Mouse (Mus musculus): Measurements from ENCODE around the gene Ubl3. TPM values are rescaled to one million over a fixed set of nuclear protein-coding genes. Genes with fewer than 3 reads are reported as not detected.

The Ubl3 gene
- polyA plus RNA-seq, 1 experiment from 2014 or later: 76.6 TPM

DNA sequence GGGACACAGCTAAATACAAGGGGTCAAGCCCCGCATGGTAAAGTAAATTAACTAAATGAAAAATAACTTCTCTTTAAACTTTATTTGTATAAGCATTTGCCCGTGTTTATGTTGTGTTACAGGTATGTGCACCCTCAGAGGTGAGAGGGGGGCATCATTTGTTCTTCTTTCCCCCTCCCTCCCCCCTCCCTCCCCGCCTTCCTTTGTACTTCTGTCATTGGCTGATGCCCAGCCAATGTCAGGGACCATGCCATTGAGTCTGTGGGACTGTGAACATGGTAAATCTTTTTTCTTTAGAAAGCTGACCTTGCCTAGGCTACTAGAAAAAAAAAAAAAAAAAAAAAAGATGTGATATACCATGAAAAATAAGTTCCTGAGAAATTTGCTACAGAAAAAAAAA is 62.2 kb downstream of the Ubl3 start:
- 86% methylated on average over 3 of the region's 3 CpGs for WGBS
- Histone ChIP-seq H3K27me3 (ENCODE audit: control insufficient read depth, insufficient read depth, low read length) (no peaks in the 10 kb centered on the region), H3K27ac (ENCODE audit: low read depth, low read length) (no peak overlapping the region), H3K4me3 (ENCODE audit: low read depth, low read length) (no peak overlapping the region), H3K9ac (ENCODE audit: low read depth, low read length) (no peak overlapping the region), H3K9me3 (ENCODE audit: control insufficient read depth, low read length) (no peaks in the 10 kb centered on the region), H3K36me3 (ENCODE audit: control insufficient read depth, insufficient read depth, low read length) (no peaks in the 10 kb centered on the region), H3K4me2 (replicated peaks; ENCODE audit: low read depth, low read length) (no peak overlapping the region), H3K4me1 (replicated peaks; ENCODE audit: control insufficient read depth, insufficient read depth, low read length) (no peaks in the 10 kb centered on the region)
- ATAC-seq (ENCODE audit: low FRiP score): no peak
- no peak for DNase-seq (ENCODE audit: low spot score)

DNA sequence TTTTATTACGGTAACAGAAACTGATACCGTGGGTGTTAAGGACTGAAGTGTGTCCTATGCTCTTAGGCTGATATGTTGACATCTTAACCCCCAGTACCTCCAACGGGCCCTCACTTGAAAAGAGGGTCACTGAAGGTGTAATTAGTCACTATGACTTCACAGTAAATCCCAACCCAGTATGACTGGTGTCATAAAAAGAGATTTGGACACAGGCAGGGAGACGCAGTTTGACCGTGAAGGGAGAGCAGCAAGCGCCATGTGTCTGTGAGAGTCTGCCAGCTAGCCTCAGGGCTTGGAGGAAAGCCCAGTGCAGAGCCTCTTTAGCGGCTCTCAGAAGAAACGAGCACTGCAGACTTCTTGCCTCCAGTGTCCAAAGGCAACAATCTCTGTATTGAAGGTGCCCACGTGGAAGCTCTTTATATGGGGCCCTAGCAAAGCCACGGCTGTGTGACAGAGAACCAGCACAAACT is 62.8 kb downstream of the Ubl3 start:
- no peak for DNase-seq (ENCODE audit: low spot score)
- Histone ChIP-seq H3K9ac (ENCODE audit: low read depth, low read length) (no peak overlapping the region), H3K4me1 (replicated peaks; ENCODE audit: control insufficient read depth, insufficient read depth, low read length) (no peaks in the 10 kb centered on the region), H3K36me3 (ENCODE audit: control insufficient read depth, insufficient read depth, low read length) (no peaks in the 10 kb centered on the region), H3K27ac (ENCODE audit: low read depth, low read length) (no peak overlapping the region), H3K4me3 (ENCODE audit: low read depth, low read length) (no peak overlapping the region), H3K27me3 (ENCODE audit: control insufficient read depth, insufficient read depth, low read length) (no peaks in the 10 kb centered on the region), H3K9me3 (ENCODE audit: control insufficient read depth, low read length) (no peaks in the 10 kb centered on the region), H3K4me2 (replicated peaks; ENCODE audit: low read depth, low read length) (no peak overlapping the region)
- 74% methylated on average over 10 of the region's 10 CpGs for WGBS
- 0 out of 2 replicates have a peak, but pooled peaks have one; percentile 30 for ATAC-seq (ENCODE audit: low FRiP score)

DNA sequence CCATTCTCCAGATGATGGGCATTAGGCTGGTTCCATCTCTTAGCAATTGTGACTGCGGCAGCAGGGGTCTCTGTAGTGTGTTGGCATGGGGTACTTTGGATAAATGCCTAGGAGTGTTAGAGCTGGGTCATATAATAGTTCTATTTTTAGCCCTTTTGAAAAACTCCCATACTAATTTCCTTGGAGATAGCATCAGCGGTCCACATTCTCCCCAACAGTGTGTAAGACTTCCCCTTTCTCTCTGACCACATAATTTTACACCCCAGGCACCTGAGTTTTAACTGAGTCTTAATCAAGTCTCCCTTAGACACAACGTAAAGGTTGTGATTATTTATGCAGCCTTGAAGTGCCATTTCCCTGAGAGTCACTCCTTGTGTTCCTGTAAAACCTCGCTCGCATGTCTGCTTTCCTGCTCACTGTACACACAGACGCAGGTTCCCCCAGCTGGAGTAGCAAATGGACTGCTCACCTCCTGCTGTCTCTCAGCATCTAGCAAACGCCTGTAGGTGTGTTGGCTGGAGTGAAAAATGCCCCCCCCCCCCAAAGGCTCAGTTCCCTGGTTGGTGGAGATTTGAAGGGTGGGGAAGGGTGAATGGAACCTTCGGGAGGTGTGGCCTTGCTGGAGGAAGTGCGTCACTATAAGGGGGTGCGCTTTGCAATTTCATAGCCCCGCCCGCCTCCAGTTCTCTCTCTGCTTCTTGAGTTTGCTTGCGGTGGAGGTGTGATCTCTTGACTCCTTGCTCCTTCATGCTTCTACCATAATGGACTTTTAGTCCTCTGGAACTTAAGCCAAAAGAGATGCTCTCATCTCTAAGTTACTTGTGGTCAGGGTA is 63.5 kb downstream of the Ubl3 start:
- no peaks in the 10 kb centered on the region for H3K27me3 ChIP-seq (ENCODE audit: control insufficient read depth, insufficient read depth, low read length)
- no peaks in the 10 kb centered on the region for H3K4me1 ChIP-seq (replicated peaks; ENCODE audit: control insufficient read depth, insufficient read depth, low read length)
- ATAC-seq (ENCODE audit: low FRiP score): no peak
- WGBS: 83% methylated on average over 13 of the region's 13 CpGs
- no peaks in the 10 kb centered on the region for H3K9me3 ChIP-seq (ENCODE audit: control insufficient read depth, low read length)
- no peak for DNase-seq (ENCODE audit: low spot score)
- no peak overlapping the region for H3K4me2 ChIP-seq (replicated peaks; ENCODE audit: low read depth, low read length)
- H3K4me3 ChIP-seq (ENCODE audit: low read depth, low read length): no peak overlapping the region
- H3K9ac ChIP-seq (ENCODE audit: low read depth, low read length): no peak overlapping the region
- H3K27ac ChIP-seq (ENCODE audit: low read depth, low read length): no peak overlapping the region
- no peaks in the 10 kb centered on the region for H3K36me3 ChIP-seq (ENCODE audit: control insufficient read depth, insufficient read depth, low read length)

DNA sequence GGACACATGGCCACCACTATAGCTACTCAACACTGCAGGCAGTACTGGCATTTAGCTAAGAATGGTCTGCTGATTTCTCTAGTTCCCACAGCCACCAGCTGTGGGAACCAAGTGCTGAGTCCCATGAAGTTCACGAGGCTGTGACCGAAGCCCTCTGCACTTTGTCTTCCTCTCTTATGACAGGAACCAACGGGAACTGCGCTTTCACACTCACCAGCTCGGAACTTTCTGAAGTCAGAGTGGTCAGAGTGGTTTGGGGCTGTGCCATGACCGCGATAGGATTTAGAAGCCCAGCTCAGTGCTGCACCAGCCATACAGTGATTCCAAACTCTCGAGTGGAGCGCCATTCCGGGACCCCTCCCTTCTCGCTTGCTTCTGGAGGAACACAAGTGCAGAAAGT is 66.4 kb downstream of the Ubl3 start:
- DNase-seq (ENCODE audit: low spot score) (no peak), ATAC-seq (ENCODE audit: low FRiP score) (no peak)
- 89% methylated on average over 11 of the region's 11 CpGs for WGBS
- Histone ChIP-seq H3K4me1 (replicated peaks; ENCODE audit: control insufficient read depth, insufficient read depth, low read length) (no peaks in the 10 kb centered on the region), H3K4me3 (ENCODE audit: low read depth, low read length) (no peak overlapping the region), H3K36me3 (ENCODE audit: control insufficient read depth, insufficient read depth, low read length) (no peaks in the 10 kb centered on the region), H3K9me3 (ENCODE audit: control insufficient read depth, low read length) (no peaks in the 10 kb centered on the region), H3K9ac (ENCODE audit: low read depth, low read length) (no peak overlapping the region), H3K27me3 (ENCODE audit: control insufficient read depth, insufficient read depth, low read length) (no peaks in the 10 kb centered on the region), H3K27ac (ENCODE audit: low read depth, low read length) (no peak overlapping the region), H3K4me2 (replicated peaks; ENCODE audit: low read depth, low read length) (no peak overlapping the region)

DNA sequence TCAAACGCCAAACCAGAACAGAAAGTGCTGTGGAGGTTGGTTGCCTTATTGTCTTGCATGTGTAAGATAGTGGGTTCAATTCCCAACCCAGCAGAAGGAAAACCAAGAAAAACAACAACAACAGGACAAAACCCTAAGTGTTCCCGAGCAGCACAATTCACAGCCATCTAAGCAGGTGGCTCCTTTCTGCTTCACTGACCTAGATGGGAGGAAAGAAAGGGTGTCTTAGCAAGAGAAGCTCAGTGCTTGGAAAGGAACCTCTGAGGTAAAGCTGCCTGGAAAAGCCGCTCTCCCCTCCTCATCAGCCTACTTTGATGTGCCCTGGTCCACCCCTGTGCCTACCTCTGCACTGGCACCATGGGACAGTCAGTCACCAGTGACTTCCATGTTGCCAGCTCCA is 70.8 kb downstream of the Ubl3 start:
- no peaks in the 10 kb centered on the region for H3K4me1 ChIP-seq (replicated peaks; ENCODE audit: control insufficient read depth, insufficient read depth, low read length)
- ATAC-seq (ENCODE audit: low FRiP score) (no peak), DNase-seq (ENCODE audit: low spot score) (no peak)
- H3K9ac ChIP-seq (ENCODE audit: low read depth, low read length): no peak overlapping the region
- no peaks in the 10 kb centered on the region for H3K9me3 ChIP-seq (ENCODE audit: control insufficient read depth, low read length)
- H3K27me3 ChIP-seq (ENCODE audit: control insufficient read depth, insufficient read depth, low read length): no peaks in the 10 kb centered on the region
- H3K36me3 ChIP-seq (ENCODE audit: control insufficient read depth, insufficient read depth, low read length): no peaks in the 10 kb centered on the region
- no peak overlapping the region for H3K4me2 ChIP-seq (replicated peaks; ENCODE audit: low read depth, low read length)
- H3K27ac ChIP-seq (ENCODE audit: low read depth, low read length): no peak overlapping the region
- no peak overlapping the region for H3K4me3 ChIP-seq (ENCODE audit: low read depth, low read length)
- 85% methylated on average over 3 of the region's 3 CpGs for WGBS

DNA sequence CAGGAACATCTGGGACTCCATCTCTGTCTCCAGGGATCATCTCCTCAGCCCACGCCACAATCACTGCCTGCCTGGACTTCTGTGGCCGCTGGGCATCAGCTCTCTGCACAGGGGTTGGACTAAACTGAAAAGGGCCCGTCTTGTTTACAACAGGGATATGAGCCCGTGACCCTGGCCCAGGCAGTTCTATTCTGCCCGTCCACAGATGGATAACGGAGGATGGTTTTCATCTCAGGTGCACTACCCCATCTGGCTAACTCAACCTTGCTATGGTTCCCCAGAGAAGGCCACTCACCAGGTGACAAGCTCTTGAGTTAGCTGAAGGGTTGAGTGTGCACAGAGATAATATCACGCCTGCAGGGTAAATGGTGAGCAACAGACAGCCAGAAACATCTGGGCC is 78.2 kb downstream of the Ubl3 start:
- no peaks in the 10 kb centered on the region for H3K9me3 ChIP-seq (ENCODE audit: control insufficient read depth, low read length)
- no peak overlapping the region for H3K4me2 ChIP-seq (replicated peaks; ENCODE audit: low read depth, low read length)
- H3K36me3 ChIP-seq (ENCODE audit: control insufficient read depth, insufficient read depth, low read length): no peaks in the 10 kb centered on the region
- no peak overlapping the region for H3K9ac ChIP-seq (ENCODE audit: low read depth, low read length)
- no peaks in the 10 kb centered on the region for H3K27me3 ChIP-seq (ENCODE audit: control insufficient read depth, insufficient read depth, low read length)
- 86% methylated on average over 7 of the region's 7 CpGs for WGBS
- DNase-seq (ENCODE audit: low spot score) (no peak), ATAC-seq (ENCODE audit: low FRiP score) (no peak)
- H3K27ac ChIP-seq (ENCODE audit: low read depth, low read length): no peak overlapping the region
- H3K4me3 ChIP-seq (ENCODE audit: low read depth, low read length): no peak overlapping the region
- H3K4me1 ChIP-seq (replicated peaks; ENCODE audit: control insufficient read depth, insufficient read depth, low read length): no peaks in the 10 kb centered on the region

DNA sequence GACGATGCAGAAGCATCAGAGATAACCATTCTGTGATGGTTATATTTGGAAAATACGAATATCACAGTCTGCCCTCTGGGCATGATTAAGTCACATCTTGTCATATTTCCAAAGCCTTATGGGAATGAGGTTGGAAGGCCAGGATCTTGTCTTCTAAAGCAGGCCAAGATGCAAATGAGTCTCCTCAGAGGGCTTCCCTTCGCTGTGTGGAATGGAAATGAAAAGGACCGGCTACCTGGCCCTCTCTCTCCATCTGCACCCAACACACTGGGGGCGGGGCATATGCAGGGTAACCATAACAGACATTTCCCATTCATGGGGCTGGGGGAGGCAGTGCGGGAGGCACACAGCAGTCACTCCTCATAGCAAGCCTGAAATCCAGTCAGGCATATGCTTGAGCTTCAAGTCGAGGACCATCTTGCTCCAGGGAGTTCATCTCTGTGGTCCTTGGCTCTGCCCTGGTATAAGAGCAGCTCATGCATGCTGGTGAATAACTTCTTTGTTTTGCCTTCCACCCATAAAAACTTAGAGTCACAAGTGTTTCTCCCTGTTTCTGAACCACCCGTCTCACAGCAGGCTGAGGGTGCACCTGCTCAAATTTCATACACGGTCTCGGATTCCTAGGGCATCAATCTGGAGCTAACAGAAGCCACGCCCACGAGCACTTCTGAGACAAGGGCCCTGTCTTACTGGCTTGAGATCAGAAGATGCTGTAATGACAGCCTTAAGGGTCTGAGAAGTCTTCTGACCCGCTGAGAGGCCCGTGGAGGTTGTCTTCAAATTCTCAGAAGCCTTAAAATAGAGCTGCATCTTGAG is 83.8 kb downstream of the Ubl3 start:
- no peak for DNase-seq (ENCODE audit: low spot score)
- H3K27ac ChIP-seq (ENCODE audit: low read depth, low read length): no peak overlapping the region
- WGBS: 62% methylated on average over 14 of the region's 14 CpGs

DNA sequence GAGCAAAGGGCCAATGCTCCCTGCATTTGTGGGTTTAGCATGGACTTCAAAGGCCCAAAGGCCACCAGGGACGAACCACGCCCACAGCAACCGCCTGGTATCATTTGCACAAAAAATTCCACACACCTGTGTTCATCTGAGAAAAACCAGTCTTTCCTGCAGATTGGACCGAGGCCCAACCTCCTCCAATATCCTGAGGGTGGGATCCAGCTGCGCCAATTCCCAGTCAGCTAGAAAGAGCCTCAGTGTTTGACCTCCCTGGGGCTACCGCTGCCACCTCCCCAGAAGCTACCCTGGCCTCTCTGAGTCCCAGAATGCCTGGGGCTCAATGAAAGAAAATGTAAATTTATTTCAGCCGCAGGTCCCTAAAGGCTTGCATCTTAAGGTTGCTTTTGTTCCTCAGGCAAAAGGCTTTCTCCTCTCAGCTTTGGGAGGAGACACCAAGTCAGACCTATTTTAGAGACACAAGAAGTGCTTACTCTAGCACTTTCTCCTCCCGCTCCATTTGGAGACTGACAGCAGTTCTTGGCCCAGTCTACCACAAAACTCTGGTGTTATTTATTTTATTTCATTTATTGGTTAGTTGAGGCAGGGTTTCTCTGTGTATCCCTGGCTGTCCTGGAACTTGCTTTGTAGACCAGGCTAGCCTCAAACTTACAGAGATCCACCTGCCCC is 85.5 kb downstream of the Ubl3 start:
- no peaks in the 10 kb centered on the region for H3K36me3 ChIP-seq (ENCODE audit: control insufficient read depth, insufficient read depth, low read length)
- DNase-seq (ENCODE audit: low spot score): peak; percentile 22
- no peak overlapping the region for H3K4me2 ChIP-seq (replicated peaks; ENCODE audit: low read depth, low read length)
- H3K9ac ChIP-seq (ENCODE audit: low read depth, low read length): no peak overlapping the region
- H3K4me3 ChIP-seq (ENCODE audit: low read depth, low read length): no peak overlapping the region
- H3K27ac ChIP-seq (ENCODE audit: low read depth, low read length): no peak overlapping the region
- no peaks in the 10 kb centered on the region for H3K4me1 ChIP-seq (replicated peaks; ENCODE audit: control insufficient read depth, insufficient read depth, low read length)
- 22% methylated on average over 8 of the region's 8 CpGs for WGBS
- no peaks in the 10 kb centered on the region for H3K9me3 ChIP-seq (ENCODE audit: control insufficient read depth, low read length)
- no peak for ATAC-seq (ENCODE audit: low FRiP score)
- no peaks in the 10 kb centered on the region for H3K27me3 ChIP-seq (ENCODE audit: control insufficient read depth, insufficient read depth, low read length)

More for the DNA sequence above, 83.8 kb downstream of the Ubl3 start:
- Histone ChIP-seq H3K4me1 (replicated peaks; ENCODE audit: control insufficient read depth, insufficient read depth, low read length) (no peaks in the 10 kb centered on the region), H3K9ac (ENCODE audit: low read depth, low read length) (no peak overlapping the region), H3K27me3 (ENCODE audit: control insufficient read depth, insufficient read depth, low read length) (no peaks in the 10 kb centered on the region), H3K4me3 (ENCODE audit: low read depth, low read length) (no peak overlapping the region), H3K36me3 (ENCODE audit: control insufficient read depth, insufficient read depth, low read length) (no peaks in the 10 kb centered on the region), H3K4me2 (replicated peaks; ENCODE audit: low read depth, low read length) (no peak overlapping the region), H3K9me3 (ENCODE audit: control insufficient read depth, low read length) (no peaks in the 10 kb centered on the region)
- no peak for ATAC-seq (ENCODE audit: low FRiP score)

Measured in hindbrain, embryonic 11.5 days (tissue).